Mouse (Mus musculus): ENCODE measurements around the gene Lmo4. TPM values are rescaled to one million over a fixed set of nuclear protein-coding genes. Genes with fewer than 3 reads are reported as not detected.

The Lmo4 gene
- polyA plus RNA-seq, 1 experiment from 2014 or later = 44.8 TPM

GRCm38 (mm10) chr3:144173866-144174588, 31.0 kb downstream of the Lmo4 start:
- ATAC-seq (ENCODE audit: low FRiP score, low TSS enrichment) (no peak), DNase-seq (ENCODE audit: low spot score) (no peak)
- no peak overlapping the region for H3K27ac ChIP-seq (replicated peaks)
- no peaks in the 10 kb centered on the region for H3K9me3 ChIP-seq (ENCODE audit: control insufficient read depth, low read length)
- 67% methylated on average over 7 of the region's 7 CpGs for WGBS
- H3K9ac ChIP-seq (ENCODE audit: low read length) = no peak overlapping the region
- H3K4me3 ChIP-seq (ENCODE audit: low read depth, low read length) = no peak overlapping the region
- H3K36me3 ChIP-seq (ENCODE audit: control insufficient read depth, insufficient read depth, low read length) = no peaks in the 10 kb centered on the region
- no peaks in the 10 kb centered on the region for H3K27me3 ChIP-seq (ENCODE audit: control insufficient read depth, insufficient read depth, low read length)
- H3K4me2 ChIP-seq (replicated peaks; ENCODE audit: low read depth) = no peak overlapping the region
- TF ChIP-seq EP300 (optimal IDR thresholded peaks at IDR 0.05) (no peak), CTCF (IDR thresholded peaks at IDR 0.05; ENCODE audit: low read depth) (no peak)
- H3K4me1 ChIP-seq (replicated peaks; ENCODE audit: control insufficient read depth, insufficient read depth) = no peaks in the 10 kb centered on the region

- TF ChIP-seq CTCF (IDR thresholded peaks at IDR 0.05; ENCODE audit: low read depth) (no peak), EP300 (optimal IDR thresholded peaks at IDR 0.05) (no peak)
- Histone ChIP-seq H3K4me1 (replicated peaks; ENCODE audit: control insufficient read depth, insufficient read depth) (no peaks in the 10 kb centered on the region), H3K36me3 (ENCODE audit: control insufficient read depth, insufficient read depth, low read length) (no peaks in the 10 kb centered on the region), H3K27ac (replicated peaks) (no peak overlapping the region), H3K27me3 (ENCODE audit: control insufficient read depth, insufficient read depth, low read length) (no peaks in the 10 kb centered on the region), H3K4me2 (replicated peaks; ENCODE audit: low read depth) (no peak overlapping the region), H3K9ac (ENCODE audit: low read length) (no peak overlapping the region), H3K4me3 (ENCODE audit: low read depth, low read length) (no peak overlapping the region), H3K9me3 (ENCODE audit: control insufficient read depth, low read length) (no peaks in the 10 kb centered on the region)
- WGBS = 87% methylated on average over 11 of the region's 11 CpGs
- DNase-seq (ENCODE audit: low spot score) = no peak
- ATAC-seq (ENCODE audit: low FRiP score, low TSS enrichment) = no peak
Observed at GRCm38 (mm10) chr3:144173138-144173537, 31.9 kb downstream of the Lmo4 start.

- H3K27me3 ChIP-seq (ENCODE audit: control insufficient read depth, insufficient read depth, low read length) = no peaks in the 10 kb centered on the region
- WGBS = 64% methylated on average over 2 of the region's 2 CpGs
- H3K4me3 ChIP-seq (ENCODE audit: low read depth, low read length) = no peak overlapping the region
- H3K4me1 ChIP-seq (replicated peaks; ENCODE audit: control insufficient read depth, insufficient read depth) = no peaks in the 10 kb centered on the region
- no peak for DNase-seq (ENCODE audit: low spot score)
- no peak overlapping the region for H3K9ac ChIP-seq (ENCODE audit: low read length)
- H3K27ac ChIP-seq (replicated peaks) = no peak overlapping the region
- ATAC-seq (ENCODE audit: low FRiP score, low TSS enrichment) = no peak
- H3K36me3 ChIP-seq (ENCODE audit: control insufficient read depth, insufficient read depth, low read length) = no peaks in the 10 kb centered on the region
- TF ChIP-seq CTCF (IDR thresholded peaks at IDR 0.05; ENCODE audit: low read depth) (no peak), EP300 (optimal IDR thresholded peaks at IDR 0.05) (no peak)
- H3K9me3 ChIP-seq (ENCODE audit: control insufficient read depth, low read length) = no peaks in the 10 kb centered on the region
- H3K4me2 ChIP-seq (replicated peaks; ENCODE audit: low read depth) = no peak overlapping the region
Observed at GRCm38 (mm10) chr3:144171749-144172148, 33.3 kb downstream of the Lmo4 start.

GRCm38 (mm10) chr3:144170539-144170938, 34.5 kb downstream of the Lmo4 start:
- DNase-seq (ENCODE audit: low spot score) (no peak), ATAC-seq (ENCODE audit: low FRiP score, low TSS enrichment) (no peak)
- no peak overlapping the region for H3K4me2 ChIP-seq (replicated peaks; ENCODE audit: low read depth)
- no peaks in the 10 kb centered on the region for H3K36me3 ChIP-seq (ENCODE audit: control insufficient read depth, insufficient read depth, low read length)
- no peak for TF ChIP-seq CTCF (IDR thresholded peaks at IDR 0.05; ENCODE audit: low read depth)
- TF ChIP-seq EP300 (optimal IDR thresholded peaks at IDR 0.05) = no peak
- no peak overlapping the region for H3K4me3 ChIP-seq (ENCODE audit: low read depth, low read length)
- no peaks in the 10 kb centered on the region for H3K9me3 ChIP-seq (ENCODE audit: control insufficient read depth, low read length)
- H3K9ac ChIP-seq (ENCODE audit: low read length) = no peak overlapping the region
- WGBS = 80% methylated on average over 2 of the region's 2 CpGs
- no peaks in the 10 kb centered on the region for H3K4me1 ChIP-seq (replicated peaks; ENCODE audit: control insufficient read depth, insufficient read depth)
- H3K27me3 ChIP-seq (ENCODE audit: control insufficient read depth, insufficient read depth, low read length) = no peaks in the 10 kb centered on the region
- H3K27ac ChIP-seq (replicated peaks) = no peak overlapping the region

- H3K9ac ChIP-seq (ENCODE audit: low read length) = no peak overlapping the region
- DNase-seq (ENCODE audit: low spot score) (no peak), ATAC-seq (ENCODE audit: low FRiP score, low TSS enrichment) (no peak)
- H3K4me3 ChIP-seq (ENCODE audit: low read depth, low read length) = no peak overlapping the region
- no peak overlapping the region for H3K4me2 ChIP-seq (replicated peaks; ENCODE audit: low read depth)
- H3K27me3 ChIP-seq (ENCODE audit: control insufficient read depth, insufficient read depth, low read length) = no peaks in the 10 kb centered on the region
- WGBS = 84% methylated on average over 8 of the region's 8 CpGs
- no peaks in the 10 kb centered on the region for H3K36me3 ChIP-seq (ENCODE audit: control insufficient read depth, insufficient read depth, low read length)
- H3K9me3 ChIP-seq (ENCODE audit: control insufficient read depth, low read length) = no peaks in the 10 kb centered on the region
- no peaks in the 10 kb centered on the region for H3K4me1 ChIP-seq (replicated peaks; ENCODE audit: control insufficient read depth, insufficient read depth)
- TF ChIP-seq CTCF (IDR thresholded peaks at IDR 0.05; ENCODE audit: low read depth) (no peak), EP300 (optimal IDR thresholded peaks at IDR 0.05) (no peak)
- H3K27ac ChIP-seq (replicated peaks) = no peak overlapping the region
Observed at GRCm38 (mm10) chr3:144166439-144167155, 38.4 kb downstream of the Lmo4 start.

- Histone ChIP-seq H3K9me3 (ENCODE audit: control insufficient read depth, low read length) (no peaks in the 10 kb centered on the region), H3K36me3 (ENCODE audit: control insufficient read depth, insufficient read depth, low read length) (no peaks in the 10 kb centered on the region), H3K4me1 (replicated peaks; ENCODE audit: control insufficient read depth, insufficient read depth) (no peaks in the 10 kb centered on the region), H3K4me2 (replicated peaks; ENCODE audit: low read depth) (no peak overlapping the region), H3K9ac (ENCODE audit: low read length) (no peak overlapping the region), H3K4me3 (ENCODE audit: low read depth, low read length) (no peak overlapping the region), H3K27me3 (ENCODE audit: control insufficient read depth, insufficient read depth, low read length) (no peaks in the 10 kb centered on the region), H3K27ac (replicated peaks) (no peak overlapping the region)
- ATAC-seq (ENCODE audit: low FRiP score, low TSS enrichment) = no peak
- TF ChIP-seq EP300 (optimal IDR thresholded peaks at IDR 0.05) (no peak), CTCF (IDR thresholded peaks at IDR 0.05; ENCODE audit: low read depth) (no peak)
- 77% methylated on average over 12 of the region's 12 CpGs for WGBS
- DNase-seq (ENCODE audit: low spot score) = no peak
Observed at GRCm38 (mm10) chr3:144165439-144165838, 39.6 kb downstream of the Lmo4 start.
